In the genomic region with DNA sequence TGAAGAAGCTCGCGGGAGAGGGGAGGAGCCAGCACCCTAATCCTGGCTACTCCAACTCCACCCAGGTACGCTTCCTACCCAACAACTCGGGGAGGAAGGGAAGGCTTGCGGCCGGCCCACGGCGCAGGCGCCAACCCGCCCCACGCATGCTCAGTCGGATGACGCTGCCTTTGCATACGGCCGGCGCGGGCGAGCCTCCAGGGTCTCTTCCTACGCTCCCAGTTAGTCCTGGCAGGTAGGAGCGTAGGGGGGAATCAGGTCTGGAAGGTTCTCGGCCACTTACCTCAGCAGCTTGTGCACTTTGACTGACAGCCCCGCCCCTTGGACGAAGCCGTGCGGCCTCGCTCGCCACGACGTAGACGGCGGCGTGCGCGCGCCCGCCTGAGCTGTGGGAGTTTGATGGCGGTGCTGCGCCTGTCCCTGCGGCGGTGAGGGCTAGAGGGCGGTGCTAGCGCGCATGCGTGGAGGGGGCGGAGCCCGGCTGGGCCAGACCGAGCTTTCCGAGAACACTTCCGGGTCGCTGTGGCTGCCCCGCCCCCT, we compare ENCODE assay signal across 8 mouse cellular contexts. TPM values are rescaled to one million over a fixed set of nuclear protein-coding genes. Genes with fewer than 3 reads are reported as not detected.
DNase-seq lines count a peak whose midpoint lies in the region; ATAC-seq and TF ChIP-seq lines count a peak whose summit lies in the region.

A gene (plus strand): TSS at position 133 of the 540 bp plus-strand sequence.
A gene (minus strand): TSS at position 463 of the 540 bp plus-strand sequence.

- peak within 1 kb of the TSS; percentile 59 for H3K4me2 ChIP-seq in forebrain, postnatal 0 days (ENCODE audit: low read depth)
- H3K4me2 ChIP-seq in lung, embryonic 15.5 days, result peak within 1 kb of the TSS; percentile 74

- H3K4me3 ChIP-seq in MEL (ENCODE audit: control insufficient read depth in 1 of 2, insufficient read depth in 1 of 2, low read depth in 2 of 2, low read length in 2 of 2), result peak within 1 kb of the TSS; percentile 76 to 90
- H3K4me3 ChIP-seq in cerebellum, adult 2 months (replicated peaks; ENCODE audit: insufficient read depth, low read depth, low read length), result peak within 1 kb of the TSS; percentile 78
- H3K4me3 ChIP-seq in forebrain, postnatal 0 days (ENCODE audit: low read depth, low read length), result peak within 1 kb of the TSS; percentile 88
- H3K4me3 ChIP-seq in lung, embryonic 15.5 days, result peak within 1 kb of the TSS; percentile 83

- no peaks in the 10 kb centered on the region for H3K9me3 ChIP-seq in MEL (replicated peaks; ENCODE audit: insufficient read depth, low read length)
- H3K9me3 ChIP-seq in forebrain, postnatal 0 days (ENCODE audit: low read length), result no peaks in the 10 kb centered on the region
- no peaks in the 10 kb centered on the region for H3K9me3 ChIP-seq in lung, embryonic 15.5 days

- no peak; a peak in 2 of 4 replicates for TF ChIP-seq EP300 in MEL (IDR thresholded peaks at IDR 0.05; ENCODE audit: low read depth in 1 of 2, low read length in 2 of 2)

- TF ChIP-seq CTCF in MEL (IDR thresholded peaks at IDR 0.05 in 2 of 3, conservative IDR thresholded peaks at IDR 0.05 in 1 of 3; ENCODE audit: control insufficient read depth in 1 of 3, insufficient read depth in 1 of 3, low read depth in 2 of 3, low read length in 3 of 3, poor library complexity in 1 of 3, severe bottlenecking in 1 of 3), result no peak
- TF ChIP-seq CTCF in cerebellum, adult 2 months (IDR thresholded peaks at IDR 0.05; ENCODE audit: borderline replicate concordance, insufficient read depth, low read depth, low read length), result no peak
- TF ChIP-seq CTCF in forebrain, postnatal 0 days (IDR thresholded peaks at IDR 0.05; ENCODE audit: low read depth), result peak; percentile 10; the same call in 1 of the 2 replicates

- DNase-seq in MEL (ENCODE audit: low read depth, low spot score), result peak; percentile 98
- peak; percentile 98 for DNase-seq in cerebellum, adult 2 months
- peak; percentile 99 for DNase-seq in forebrain, postnatal 0 days
- DNase-seq in heart, postnatal 4 days, result peak; percentile 98
- DNase-seq in layer of hippocampus, adult 8-10 months (ENCODE audit: low spot score in 2 of 2), result peak; percentile 92 to 96
- DNase-seq in ovary, adult 18-20 months (ENCODE audit: low spot score), result peak; percentile 95
- DNase-seq in thymus, postnatal 0 days (ENCODE audit: low spot score), result peak; percentile 99

- under 1% methylated on average over 51 of the region's 51 CpGs for WGBS in cerebellum, adult 2 months
- WGBS in forebrain, postnatal 0 days, result under 1% methylated on average over 51 of the region's 51 CpGs
- under 1% methylated on average over 51 of the region's 51 CpGs for WGBS in lung, embryonic 15.5 days

- H3K27ac ChIP-seq in MEL (ENCODE audit: control insufficient read depth, low read depth, low read length), result peak within 1 kb of the TSS; percentile 95
- H3K27ac ChIP-seq in cerebellum, adult 2 months (ENCODE audit: insufficient read depth, low read length), result peak within 1 kb of the TSS; percentile 93
- H3K27ac ChIP-seq in forebrain, postnatal 0 days (ENCODE audit: low read depth, low read length), result peak within 1 kb of the TSS; percentile 99
- H3K27ac ChIP-seq in lung, embryonic 15.5 days, result peak within 1 kb of the TSS; percentile 99

- H3K27me3 ChIP-seq in MEL (ENCODE audit: control insufficient read depth in 1 of 2, insufficient read depth in 2 of 2, low read length in 2 of 2), result no peaks in the 10 kb centered on the region
- H3K27me3 ChIP-seq in cerebellum, adult 2 months (ENCODE audit: control insufficient read depth, insufficient read depth, low read length), result no peaks in the 10 kb centered on the region
- no peaks in the 10 kb centered on the region for H3K27me3 ChIP-seq in forebrain, postnatal 0 days (ENCODE audit: insufficient read depth, low read length)
- H3K27me3 ChIP-seq in lung, embryonic 15.5 days, result no peaks in the 10 kb centered on the region

- peak within 1 kb of the TSS; percentile 91 for H3K9ac ChIP-seq in MEL (ENCODE audit: control insufficient read depth, low read depth, low read length, poor library complexity, severe bottlenecking)
- H3K9ac ChIP-seq in forebrain, postnatal 0 days, result peak within 1 kb of the TSS; percentile 77
- peak within 1 kb of the TSS; percentile 75 for H3K9ac ChIP-seq in lung, embryonic 15.5 days

- peak; percentile 97 for ATAC-seq in forebrain, postnatal 0 days
- ATAC-seq in lung, embryonic 15.5 days (ENCODE audit: borderline replicate concordance, extremely low read depth, low FRiP score, low TSS enrichment), result peak; percentile 98

- H3K79me2 ChIP-seq in MEL (ENCODE audit: control insufficient read depth, insufficient read depth, low read length, poor library complexity), result peaks cover 16% of the 10 kb centered on the region

- TF ChIP-seq POLR2A in MEL (IDR thresholded peaks at IDR 0.05; ENCODE audit: control insufficient read depth in 1 of 2, insufficient read depth in 1 of 2, low read depth in 1 of 2, low read length in 2 of 2, poor library complexity in 1 of 2), result peak; percentile 40 to 95; a peak in 3 of 4 replicates
- peak; percentile 86 for TF ChIP-seq POLR2A in cerebellum, adult 2 months (IDR thresholded peaks at IDR 0.05; ENCODE audit: borderline replicate concordance, insufficient read depth, low read length)

- H3K4me1 ChIP-seq in MEL (ENCODE audit: control insufficient read depth in 1 of 2, insufficient read depth in 2 of 2, low read length in 2 of 2), result peaks cover 7 to 17% of the 10 kb centered on the region in 2 experiments
- peaks cover 7% of the 10 kb centered on the region; the same call in 1 of the 2 replicates for H3K4me1 ChIP-seq in cerebellum, adult 2 months (ENCODE audit: control insufficient read depth, insufficient read depth, low read length)
- H3K4me1 ChIP-seq in forebrain, postnatal 0 days (ENCODE audit: insufficient read depth), result peaks cover 10% of the 10 kb centered on the region; the same call in 1 of the 2 replicates
- H3K4me1 ChIP-seq in lung, embryonic 15.5 days, result peaks cover 16% of the 10 kb centered on the region

- H3K36me3 ChIP-seq in MEL (ENCODE audit: control insufficient read depth in 1 of 2, insufficient read depth in 2 of 2, low read length in 2 of 2), result peaks cover 0 to 29% of the 10 kb centered on the region in 2 experiments; a peak in 2 of 4 replicates
- H3K36me3 ChIP-seq in forebrain, postnatal 0 days (ENCODE audit: insufficient read depth), result no peaks in the 10 kb centered on the region
- peaks cover 12% of the 10 kb centered on the region; the same call in 1 of the 2 replicates for H3K36me3 ChIP-seq in lung, embryonic 15.5 days

- TF ChIP-seq RAD21 in MEL (IDR thresholded peaks at IDR 0.05; ENCODE audit: low read depth, low read length), result no peak

TF ChIP-seq in MEL, 35 proteins besides CTCF, POLR2A, EP300 and RAD21 (continues in another document):
- TF ChIP-seq NRF1 (IDR thresholded peaks at IDR 0.05; ENCODE audit: insufficient read depth, low read depth, low read length, poor library complexity, severe bottlenecking), result peak; percentile 79
- TF ChIP-seq SIN3A (IDR thresholded peaks at IDR 0.05; ENCODE audit: low read length), result peak; percentile 1; the same call in 1 of the 2 replicates
- TF ChIP-seq ELF1 (IDR thresholded peaks at IDR 0.05; ENCODE audit: low read depth, low read length), result peak; percentile 79
- no peak for TF ChIP-seq SMC3 (IDR thresholded peaks at IDR 0.05; ENCODE audit: low read depth, low read length)
- peak; percentile 28 for TF ChIP-seq MAX (IDR thresholded peaks at IDR 0.05; ENCODE audit: low read length)
- TF ChIP-seq TAL1 (IDR thresholded peaks at IDR 0.05; ENCODE audit: low read length), result no peak
- TF ChIP-seq HCFC1 (IDR thresholded peaks at IDR 0.05; ENCODE audit: low read depth, low read length), result peak; percentile 80
- no peak for TF ChIP-seq MEF2A (IDR thresholded peaks at IDR 0.05; ENCODE audit: extremely low read depth, insufficient replicate concordance, low read depth, low read length, poor library complexity, severe bottlenecking)
- TF ChIP-seq ZMIZ1 (IDR thresholded peaks at IDR 0.05; ENCODE audit: low read depth, low read length), result peak; percentile 64
- TF ChIP-seq POLR2AphosphoS2 (IDR thresholded peaks at IDR 0.05; ENCODE audit: low read length), result peak; percentile 92
- TF ChIP-seq NELFE (IDR thresholded peaks at IDR 0.05; ENCODE audit: low read depth, low read length), result peak; percentile 92
- TF ChIP-seq MAFK (IDR thresholded peaks at IDR 0.05; ENCODE audit: borderline replicate concordance, low read depth, low read length), result no peak
- no peak for TF ChIP-seq GATA1 (IDR thresholded peaks at IDR 0.05; ENCODE audit: low read depth, low read length)
- TF ChIP-seq USF1 (IDR thresholded peaks at IDR 0.05; ENCODE audit: low read depth, low read length), result peak; percentile 14; the same call in 1 of the 2 replicates
- 0 out of 2 replicates have a peak, but pooled peaks have one; percentile 43 for TF ChIP-seq MYC (IDR thresholded peaks at IDR 0.05; ENCODE audit: low read depth, low read length)

RNA-seq across cellular contexts. Expression of the first gene that starts in this region (rescaled TPM):
- total RNA-seq in MEL (2012; rRNA removed), result 17.0 and 17.1 TPM in 2 replicates
- polyA plus RNA-seq in MEL (2012; ENCODE audit: insufficient read depth in 1 of 2, insufficient read length in 2 of 2, low read depth in 1 of 2, low replicate concordance in 2 of 2, missing spikeins in 1 of 2), result 10 to 100 TPM in 1 of 2 experiments, not detected in 1; 37.9 TPM
- polyA plus RNA-seq in cerebellum, adult 2 months (2012; rRNA removed), result 25.4 and 28.8 TPM in 2 replicates
- total RNA-seq in forebrain, postnatal 0 days (2014; rRNA removed), result 20.0 and 24.3 TPM in 2 replicates
- polyA plus RNA-seq in forebrain, postnatal 0 days (2015; fragmentation: Nextera tagmentation; extraction: Ambion mirVana), result 43.8 and 50.5 TPM in 2 replicates
- 10 to 100 TPM; 20.2 to 22.0 TPM for total RNA-seq in heart, postnatal 4 days (2021)
- total RNA-seq in layer of hippocampus, adult 8-10 months (2022), result 10 to 100 TPM; 17.0 to 19.1 (median 17.7) TPM
- 42.4 and 45.2 TPM in 2 replicates for polyA plus RNA-seq in lung, embryonic 15.5 days (2015; fragmentation: Nextera tagmentation; extraction: Ambion mirVana)
- 38.5 and 43.2 TPM in 2 replicates for polyA plus RNA-seq in thymus, postnatal 0 days (2015; fragmentation: Nextera tagmentation; extraction: Ambion mirVana)

RNA-seq across cellular contexts. Expression of the second gene that starts in this region (rescaled TPM):
- total RNA-seq in MEL (2012; rRNA removed), result 61.5 and 73.0 TPM in 2 replicates
- 10 to 100 TPM in 1 of 2 experiments, not detected in 1; 53.7 TPM for polyA plus RNA-seq in MEL (2012; ENCODE audit: insufficient read depth in 1 of 2, insufficient read length in 2 of 2, low read depth in 1 of 2, low replicate concordance in 2 of 2, missing spikeins in 1 of 2)
- polyA plus RNA-seq in cerebellum, adult 2 months (2012; rRNA removed), result 93.2 and 95.5 TPM in 2 replicates
- 98.6 and 115 TPM in 2 replicates for total RNA-seq in forebrain, postnatal 0 days (2014; rRNA removed)
- 109 and 117 TPM in 2 replicates for polyA plus RNA-seq in forebrain, postnatal 0 days (2015; fragmentation: Nextera tagmentation; extraction: Ambion mirVana)
- total RNA-seq in heart, postnatal 4 days (2021), result 10 to 100 TPM; 70.5 to 73.5 TPM
- 10 to 100 TPM; 66.2 to 69.6 (median 67.9) TPM for total RNA-seq in layer of hippocampus, adult 8-10 months (2022)
- 109 and 112 TPM in 2 replicates for polyA plus RNA-seq in lung, embryonic 15.5 days (2015; fragmentation: Nextera tagmentation; extraction: Ambion mirVana)
- 139 and 168 TPM in 2 replicates for polyA plus RNA-seq in thymus, postnatal 0 days (2015; fragmentation: Nextera tagmentation; extraction: Ambion mirVana)

Comparison
In these comparisons a context has a peak if more than half of its experiments do, and no peak if none do; other contexts are left out.
1. Peak in every context shown above with its lines: DNase-seq, ATAC-seq, H3K4me3 ChIP-seq and H3K27ac ChIP-seq.